Mouse (Mus musculus) myocyte (in vitro differentiated cells): ENCODE results near the gene Gfod2.

Source experiments
- POLR2A ChIP-seq: IDR thresholded peaks from one replicate; pipeline ENCODE4 v1.6.1; 2011; ENCODE audit warnings: low read depth, mild to moderate bottlenecking, control low read depth, moderate library complexity; ENCODE audit not compliant: insufficient read length
- USF1 ChIP-seq: IDR thresholded peaks from one replicate; pipeline ENCODE4 v1.6.1; 2011; ENCODE audit warnings: low read depth, mild to moderate bottlenecking, control low read depth, moderate library complexity

- TF ChIP-seq USF1 (no peak), POLR2A (no peak)
These were observed 54.2 kb downstream of the Gfod2 start for GRCm38 (mm10) chr8:105704146-105704812.
